Mouse (Mus musculus): Measurements from ENCODE around the gene Hao2. TPM values are rescaled to one million over a fixed set of nuclear protein-coding genes. Genes with fewer than 3 reads are reported as not detected.
A peak's percentile ranks its signal among the peaks of the same experiment; 100 is the strongest.

Hao2 gene
- polyA plus RNA-seq, 1 experiment from 2014 or later: 0.05 TPM

DNA sequence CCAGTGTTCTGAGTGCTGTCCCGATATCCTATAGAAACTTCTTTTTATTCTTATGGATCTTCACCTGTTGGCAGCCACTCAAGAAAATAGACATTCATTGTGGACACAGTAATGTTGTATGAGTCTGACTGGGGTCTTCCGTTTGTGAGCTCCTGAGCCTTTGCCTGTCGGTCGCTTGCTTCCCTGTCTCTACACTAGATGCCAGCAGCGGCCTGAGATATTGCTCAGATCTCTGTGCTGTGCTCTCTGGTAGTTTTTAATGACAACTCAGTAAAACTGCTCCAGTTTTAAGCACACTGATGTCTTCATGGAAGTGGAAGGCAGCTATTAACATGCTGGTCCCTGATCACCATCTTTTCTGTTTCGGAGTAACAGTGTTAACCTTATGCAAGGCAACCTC is 20.6 kb upstream of the Hao2 start:
- DNase-seq (ENCODE audit: low spot score): no peak
- Histone ChIP-seq H3K4me1 (no peaks in the 10 kb centered on the region), H3K4me3 (no peak overlapping the region), H3K36me3 (no peaks in the 10 kb centered on the region), H3K9me3 (replicated peaks) (no peaks in the 10 kb centered on the region), H3K27ac (replicated peaks) (no peak overlapping the region), H3K27me3 (ENCODE audit: low read depth, poor library complexity, severe bottlenecking) (no peaks in the 10 kb centered on the region)
- 82% methylated on average over 6 of the region's 6 CpGs for WGBS

GRCm38 (mm10) chr3:98897606-98898005 is 4.6 kb upstream of the Hao2 start:
- no peak for DNase-seq (ENCODE audit: low spot score)
- Histone ChIP-seq H3K27me3 (ENCODE audit: low read depth, poor library complexity, severe bottlenecking) (no peaks in the 10 kb centered on the region), H3K36me3 (no peaks in the 10 kb centered on the region), H3K27ac (replicated peaks) (no peak overlapping the region), H3K9me3 (replicated peaks) (no peaks in the 10 kb centered on the region), H3K4me1 (no peaks in the 10 kb centered on the region), H3K4me3 (no peak overlapping the region)
- WGBS: 85% methylated on average over 2 of the region's 2 CpGs

- DNase-seq (ENCODE audit: low spot score): peak; percentile 12
- H3K4me3 ChIP-seq: no peak overlapping the region
- 47% methylated on average over 10 of the region's 10 CpGs for WGBS
- H3K4me1 ChIP-seq: no peaks in the 10 kb centered on the region
- H3K27me3 ChIP-seq (ENCODE audit: low read depth, poor library complexity, severe bottlenecking): no peaks in the 10 kb centered on the region
- H3K27ac ChIP-seq (replicated peaks): no peak overlapping the region
- H3K9me3 ChIP-seq (replicated peaks): no peaks in the 10 kb centered on the region
- no peaks in the 10 kb centered on the region for H3K36me3 ChIP-seq
Observed at GRCm38 (mm10) chr3:98895071-98895601, 2.1 kb upstream of the Hao2 start.

DNA sequence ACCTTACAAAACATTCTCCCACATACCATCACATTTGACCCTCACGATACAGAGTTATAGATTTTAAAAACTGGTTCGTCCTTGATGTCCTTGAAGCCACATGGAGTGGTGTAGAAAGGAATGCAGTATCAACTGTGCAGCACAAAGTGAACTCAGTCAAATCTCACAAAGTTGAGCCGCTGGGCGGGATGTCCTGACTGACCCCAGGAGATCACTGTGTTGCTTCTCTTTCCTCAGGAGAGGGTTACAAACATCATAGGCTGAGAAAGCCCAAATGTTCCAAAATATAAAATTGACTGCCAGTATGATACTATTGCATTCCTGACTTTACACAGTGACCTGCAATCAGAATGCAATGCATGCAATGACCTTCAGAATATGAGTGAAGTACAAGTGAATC is 2.6 kb downstream of the Hao2 start:
- Histone ChIP-seq H3K4me3 (no peak overlapping the region), H3K27ac (replicated peaks) (no peak overlapping the region)
- 87% methylated on average over 4 of the region's 4 CpGs for WGBS

GRCm38 (mm10) chr3:98888206-98888605 is 4.8 kb downstream of the Hao2 start:
- no peaks in the 10 kb centered on the region for H3K4me1 ChIP-seq
- WGBS: 81% methylated on average over 2 of the region's 2 CpGs
- DNase-seq (ENCODE audit: low spot score): no peak
- no peaks in the 10 kb centered on the region for H3K36me3 ChIP-seq
- no peak overlapping the region for H3K27ac ChIP-seq (replicated peaks)
- no peaks in the 10 kb centered on the region for H3K9me3 ChIP-seq (replicated peaks)
- H3K4me3 ChIP-seq: no peak overlapping the region
- no peaks in the 10 kb centered on the region for H3K27me3 ChIP-seq (ENCODE audit: low read depth, poor library complexity, severe bottlenecking)

More for the DNA sequence above, 2.6 kb downstream of the Hao2 start:
- no peaks in the 10 kb centered on the region for H3K4me1 ChIP-seq
- DNase-seq (ENCODE audit: low spot score): no peak
- H3K36me3 ChIP-seq: no peaks in the 10 kb centered on the region
- no peaks in the 10 kb centered on the region for H3K27me3 ChIP-seq (ENCODE audit: low read depth, poor library complexity, severe bottlenecking)
- H3K9me3 ChIP-seq (replicated peaks): no peaks in the 10 kb centered on the region

DNA sequence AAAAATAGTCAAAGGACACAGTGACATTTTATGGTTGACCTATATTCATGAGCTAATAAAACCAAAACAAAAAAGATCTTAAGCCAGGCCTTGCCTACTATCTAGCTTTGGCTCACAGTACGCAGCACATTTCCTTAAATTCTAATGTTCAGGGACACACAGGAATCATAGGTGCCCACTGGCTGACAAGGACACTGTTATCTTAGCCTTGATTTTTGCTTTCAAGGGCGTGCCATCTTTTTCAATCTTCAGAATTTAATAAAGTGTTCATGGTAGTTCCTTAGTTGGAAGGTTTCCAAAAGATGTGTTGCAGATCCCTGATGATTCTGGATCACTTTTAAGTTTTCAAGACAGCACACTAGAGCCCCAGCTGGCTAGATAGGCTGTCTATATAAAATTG is 12.2 kb downstream of the Hao2 start:
- H3K9me3 ChIP-seq (replicated peaks): no peaks in the 10 kb centered on the region
- H3K27ac ChIP-seq (replicated peaks): no peak overlapping the region
- DNase-seq (ENCODE audit: low spot score): no peak
- no peaks in the 10 kb centered on the region for H3K27me3 ChIP-seq (ENCODE audit: low read depth, poor library complexity, severe bottlenecking)
- no peak overlapping the region for H3K4me3 ChIP-seq
- 93% methylated on average over 2 of the region's 2 CpGs for WGBS
- H3K36me3 ChIP-seq: no peaks in the 10 kb centered on the region
- H3K4me1 ChIP-seq: no peaks in the 10 kb centered on the region

GRCm38 (mm10) chr3:98880216-98880615 is 12.8 kb downstream of the Hao2 start:
- H3K4me3 ChIP-seq: no peak overlapping the region
- no peaks in the 10 kb centered on the region for H3K4me1 ChIP-seq
- 70% methylated on average over 6 of the region's 6 CpGs for WGBS
- no peaks in the 10 kb centered on the region for H3K9me3 ChIP-seq (replicated peaks)
- H3K27ac ChIP-seq (replicated peaks): no peak overlapping the region
- no peaks in the 10 kb centered on the region for H3K27me3 ChIP-seq (ENCODE audit: low read depth, poor library complexity, severe bottlenecking)
- H3K36me3 ChIP-seq: no peaks in the 10 kb centered on the region
- DNase-seq (ENCODE audit: low spot score): no peak

DNA sequence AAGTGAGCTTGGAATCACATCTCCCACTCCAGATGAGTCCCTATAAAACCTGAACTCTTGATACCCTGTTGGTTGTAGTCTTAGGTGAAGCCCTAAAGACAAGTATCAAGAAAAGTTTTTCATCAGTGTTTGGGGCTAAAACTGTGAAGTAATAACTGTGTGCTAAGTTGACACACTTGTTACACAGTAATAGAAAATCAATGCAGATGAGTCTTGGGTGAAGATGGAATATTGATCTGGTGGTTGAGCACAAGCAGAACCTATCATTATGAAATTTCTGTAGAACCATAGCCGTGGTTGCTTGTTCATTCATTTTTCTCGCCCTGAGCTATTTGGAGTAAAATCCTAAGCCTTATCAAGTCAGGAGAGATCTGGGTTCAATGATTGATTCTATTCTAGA is 24.8 kb downstream of the Hao2 start:
- no peaks in the 10 kb centered on the region for H3K36me3 ChIP-seq
- no peak overlapping the region for H3K4me3 ChIP-seq
- 84% methylated on average over 2 of the region's 2 CpGs for WGBS
- DNase-seq (ENCODE audit: low spot score): no peak
- no peaks in the 10 kb centered on the region for H3K27me3 ChIP-seq (ENCODE audit: low read depth, poor library complexity, severe bottlenecking)
- H3K27ac ChIP-seq (replicated peaks): no peak overlapping the region
- no peaks in the 10 kb centered on the region for H3K4me1 ChIP-seq
- no peaks in the 10 kb centered on the region for H3K9me3 ChIP-seq (replicated peaks)

GRCm38 (mm10) chr3:98862800-98863199 is 30.2 kb downstream of the Hao2 start:
- Histone ChIP-seq H3K4me3 (no peak overlapping the region), H3K9me3 (replicated peaks) (no peaks in the 10 kb centered on the region), H3K4me1 (no peaks in the 10 kb centered on the region), H3K36me3 (no peaks in the 10 kb centered on the region), H3K27me3 (ENCODE audit: low read depth, poor library complexity, severe bottlenecking) (no peaks in the 10 kb centered on the region), H3K27ac (replicated peaks) (no peak overlapping the region)
- WGBS: 90% methylated on average over 1 of the region's 1 CpGs
- DNase-seq (ENCODE audit: low spot score): no peak

DNA sequence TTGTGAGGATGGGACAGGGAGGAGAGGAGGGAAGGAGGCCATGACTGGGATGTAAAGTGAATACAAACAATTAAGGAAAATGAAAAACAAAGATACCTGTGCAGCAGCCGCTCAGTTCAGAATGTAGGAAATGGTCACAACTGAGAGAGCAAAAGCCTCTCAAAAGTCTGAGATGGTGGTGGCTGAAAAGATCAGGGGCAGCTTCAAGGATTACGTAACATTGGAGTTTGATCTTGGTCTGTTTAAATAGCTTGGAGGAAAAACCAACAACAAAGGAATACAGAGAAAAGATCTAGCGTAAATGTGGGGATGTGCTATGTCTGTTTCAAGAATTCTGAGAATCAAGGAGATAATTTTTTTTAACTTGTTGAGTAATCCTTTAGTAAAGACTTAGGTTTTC is 33.5 kb downstream of the Hao2 start, which contains the start of gene Hsd3b1:
Gene Hsd3b1 (minus strand): TSS at position 219 of the 400 bp plus-strand sequence.
- Histone ChIP-seq H3K4me1 (no peaks in the 10 kb centered on the region), H3K36me3 (no peaks in the 10 kb centered on the region), H3K27me3 (ENCODE audit: low read depth, poor library complexity, severe bottlenecking) (no peaks in the 10 kb centered on the region), H3K27ac (replicated peaks) (no peak within 1 kb of the TSS), H3K4me3 (no peak within 1 kb of the TSS), H3K9me3 (replicated peaks) (no peaks in the 10 kb centered on the region)
- 89% methylated on average over 3 of the region's 3 CpGs for WGBS
- no peak for DNase-seq (ENCODE audit: low spot score)

- Histone ChIP-seq H3K27me3 (ENCODE audit: low read depth, poor library complexity, severe bottlenecking) (no peaks in the 10 kb centered on the region), H3K36me3 (no peaks in the 10 kb centered on the region), H3K4me1 (no peaks in the 10 kb centered on the region), H3K4me3 (no peak overlapping the region), H3K27ac (replicated peaks) (no peak overlapping the region), H3K9me3 (replicated peaks) (no peaks in the 10 kb centered on the region)
- DNase-seq (ENCODE audit: low spot score): no peak
- 93% methylated on average over 2 of the region's 2 CpGs for WGBS
Observed at GRCm38 (mm10) chr3:98858051-98858450, 35.0 kb downstream of the Hao2 start.

DNA sequence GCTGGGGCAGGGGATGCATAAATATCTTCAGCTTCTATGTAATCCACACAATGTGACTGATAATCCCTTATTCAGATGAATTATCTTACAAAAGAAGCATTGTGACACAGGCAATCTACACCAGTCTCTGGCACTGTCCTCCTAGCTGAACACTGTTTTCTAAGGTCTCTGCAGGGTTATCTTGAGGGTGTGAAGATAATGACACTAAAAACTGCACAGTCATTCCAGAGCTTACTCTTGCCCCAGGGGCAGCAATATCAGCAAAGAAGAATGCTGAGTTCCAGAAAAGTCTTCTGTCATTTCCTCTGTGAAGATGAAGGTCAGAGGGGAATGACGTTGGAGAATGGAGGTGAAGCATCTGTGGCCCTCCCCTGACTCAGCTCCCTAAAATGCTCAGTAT is 36.1 kb downstream of the Hao2 start:
- no peak for DNase-seq (ENCODE audit: low spot score)
- Histone ChIP-seq H3K9me3 (replicated peaks) (no peaks in the 10 kb centered on the region), H3K4me1 (no peaks in the 10 kb centered on the region), H3K36me3 (no peaks in the 10 kb centered on the region), H3K4me3 (no peak overlapping the region), H3K27ac (replicated peaks) (no peak overlapping the region), H3K27me3 (ENCODE audit: low read depth, poor library complexity, severe bottlenecking) (no peaks in the 10 kb centered on the region)
- 70% methylated on average over 1 of the region's 1 CpGs for WGBS

- WGBS: 87% methylated on average over 3 of the region's 3 CpGs
- Histone ChIP-seq H3K9me3 (replicated peaks) (no peaks in the 10 kb centered on the region), H3K4me1 (no peaks in the 10 kb centered on the region), H3K36me3 (no peaks in the 10 kb centered on the region), H3K27ac (replicated peaks) (no peak overlapping the region), H3K4me3 (no peak overlapping the region), H3K27me3 (ENCODE audit: low read depth, poor library complexity, severe bottlenecking) (no peaks in the 10 kb centered on the region)
- DNase-seq (ENCODE audit: low spot score): no peak
Observed at GRCm38 (mm10) chr3:98855160-98855559, 37.9 kb downstream of the Hao2 start.

GRCm38 (mm10) chr3:98853685-98854084 is 39.4 kb downstream of the Hao2 start:
- no peaks in the 10 kb centered on the region for H3K36me3 ChIP-seq
- 63% methylated on average over 1 of the region's 1 CpGs for WGBS
- no peak for DNase-seq (ENCODE audit: low spot score)
- H3K4me3 ChIP-seq: no peak overlapping the region
- no peak overlapping the region for H3K27ac ChIP-seq (replicated peaks)
- H3K4me1 ChIP-seq: no peaks in the 10 kb centered on the region
- H3K9me3 ChIP-seq (replicated peaks): no peaks in the 10 kb centered on the region
- no peaks in the 10 kb centered on the region for H3K27me3 ChIP-seq (ENCODE audit: low read depth, poor library complexity, severe bottlenecking)
